Mouse (Mus musculus) kidney, postnatal 25 days (tissue): ENCODE data around the gene Arhgap27.
A peak's percentile ranks its signal among the peaks of the same experiment; 100 is the strongest.

ENCODE experiments used
- DNase-seq, 2 experiments: peaks; one replicate each; pipeline ENCODE4 v3.0.0; 2021; ENCODE audit warnings: mixed read lengths in 2 of 2

Gene Arhgap27

GRCm38 (mm10) chr11:103355251-103355650 is 8.2 kb downstream of the Arhgap27 start:
- peak; percentile 87 to 95 for DNase-seq

- DNase-seq = no peak
These were observed 9.5 kb downstream of the Arhgap27 start for GRCm38 (mm10) chr11:103354033-103354432.

GRCm38 (mm10) chr11:103352239-103352814 is 11.2 kb downstream of the Arhgap27 start:
- no peak for DNase-seq

GRCm38 (mm10) chr11:103350711-103351315 is 12.7 kb downstream of the Arhgap27 start:
- no peak for DNase-seq

GRCm38 (mm10) chr11:103349699-103350098 is 13.8 kb downstream of the Arhgap27 start:
- DNase-seq = no peak

- peak; percentile 84 to 96 for DNase-seq
These were observed 16.8 kb downstream of the Arhgap27 start for GRCm38 (mm10) chr11:103346657-103347056.

- DNase-seq = peak in 1 of 2 experiments; percentile 46
These were observed 17.3 kb downstream of the Arhgap27 start for GRCm38 (mm10) chr11:103346236-103346635.

- DNase-seq = peak in 1 of 2 experiments; percentile 69
These were observed 17.9 kb downstream of the Arhgap27 start for GRCm38 (mm10) chr11:103345408-103346091.

- peak in 1 of 2 experiments; percentile 48 for DNase-seq
These were observed 18.8 kb downstream of the Arhgap27 start for GRCm38 (mm10) chr11:103344494-103345332.

- no peak for DNase-seq
These were observed 19.6 kb downstream of the Arhgap27 start for GRCm38 (mm10) chr11:103343881-103344280.

GRCm38 (mm10) chr11:103343063-103343462 is 20.4 kb downstream of the Arhgap27 start:
- no peak for DNase-seq

GRCm38 (mm10) chr11:103340677-103341076 is 22.8 kb downstream of the Arhgap27 start:
- DNase-seq = peak; percentile 80 to 94

GRCm38 (mm10) chr11:103340130-103340529 is 23.4 kb downstream of the Arhgap27 start:
- no peak for DNase-seq

GRCm38 (mm10) chr11:103339414-103340119 is 23.9 kb downstream of the Arhgap27 start:
- DNase-seq = peak; percentile 86 to 95

- DNase-seq = peak in 1 of 2 experiments; percentile 87
These were observed 24.8 kb downstream of the Arhgap27 start for GRCm38 (mm10) chr11:103338671-103339070.

GRCm38 (mm10) chr11:103338119-103338518 is 25.4 kb downstream of the Arhgap27 start:
- peak in 1 of 2 experiments; percentile 53 for DNase-seq

GRCm38 (mm10) chr11:103337180-103337579 is 26.3 kb downstream of the Arhgap27 start:
- DNase-seq = no peak

- peak; percentile 75 to 87 for DNase-seq
These were observed 27.9 kb downstream of the Arhgap27 start for GRCm38 (mm10) chr11:103335561-103335960.

- peak; percentile 69 to 79 for DNase-seq
These were observed 28.6 kb downstream of the Arhgap27 start for GRCm38 (mm10) chr11:103334925-103335324.

GRCm38 (mm10) chr11:103333719-103334398 is 29.6 kb downstream of the Arhgap27 start:
- peak; percentile 70 for DNase-seq

- DNase-seq = peak in 1 of 2 experiments; percentile 53
These were observed 30.4 kb downstream of the Arhgap27 start for GRCm38 (mm10) chr11:103332890-103333651.
